Mouse (Mus musculus): ENCODE measurements at regions not wholly inside any gene's neighbourhood (a gene's known extent, or its start where the extent isn't known, plus 50 kb on each side); places are given as distances from the start of the nearest gene placed in this dataset.

GRCm38 (mm10) chr17:83958706-83959105 lies 110.9 kb upstream of the Haao start:
- TF ChIP-seq CTCF (IDR thresholded peaks at IDR 0.05; ENCODE audit: control insufficient read depth, insufficient read depth, low read length) (no peak), POLR2A (IDR thresholded peaks at IDR 0.05; ENCODE audit: borderline replicate concordance, control insufficient read depth, low read depth, low read length) (no peak)
